Mouse (Mus musculus): ENCODE measurements around the gene Cfap97d1.

DNA sequence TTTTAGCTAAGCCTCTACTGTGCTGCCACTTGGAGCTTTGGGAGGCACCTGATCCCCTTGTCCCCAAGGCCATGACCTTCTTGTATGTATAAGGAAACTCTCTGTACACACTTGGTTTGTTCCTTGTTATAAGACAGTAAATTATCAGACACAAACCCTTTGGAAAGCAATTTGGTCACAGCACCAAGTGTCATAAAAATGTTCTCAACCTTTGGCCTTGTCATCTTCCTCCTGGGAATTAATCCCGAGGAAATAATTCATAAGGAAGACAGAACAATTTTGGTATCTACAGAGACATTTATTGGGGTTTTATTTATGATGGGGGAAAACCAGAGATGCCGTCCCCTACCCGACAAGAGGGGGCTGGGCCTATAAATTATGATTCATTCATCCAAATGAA lies 48.3 kb upstream of the Cfap97d1 start:
- no peak for TF ChIP-seq ZMIZ1 (IDR thresholded peaks at IDR 0.05; ENCODE audit: low read depth, low read length)
- TF ChIP-seq ZNF384 (IDR thresholded peaks at IDR 0.05; ENCODE audit: low read depth, low read length) = no peak
- no peak for TF ChIP-seq ETS1 (IDR thresholded peaks at IDR 0.05; ENCODE audit: low read depth, low read length)
- TF ChIP-seq NELFE (IDR thresholded peaks at IDR 0.05; ENCODE audit: low read depth, low read length) = no peak
- no peak for TF ChIP-seq CTCF (IDR thresholded peaks at IDR 0.05 in 2 of 3, conservative IDR thresholded peaks at IDR 0.05 in 1 of 3; ENCODE audit: control insufficient read depth in 1 of 3, insufficient read depth in 1 of 3, low read depth in 2 of 3, low read length in 3 of 3, poor library complexity in 1 of 3, severe bottlenecking in 1 of 3)
